Mouse (Mus musculus): ENCODE results near the gene Ihh.

Gene Ihh

GRCm38 (mm10) chr1:74941651-74942360 lies 9.7 kb downstream of the Ihh start:
- no peak for DNase-seq

GRCm38 (mm10) chr1:74939762-74940161 lies 11.7 kb downstream of the Ihh start:
- no peak for DNase-seq

- no peak for DNase-seq
Observed at GRCm38 (mm10) chr1:74936221-74936830, 15.1 kb downstream of the Ihh start.

- no peak for DNase-seq
Observed at GRCm38 (mm10) chr1:74935402-74935801, 16.1 kb downstream of the Ihh start, which contains the start of gene Cfap65. TSS of gene Cfap65 (minus strand) at chr1:74935599.

- no peak for DNase-seq
Observed at GRCm38 (mm10) chr1:74927621-74928296, 23.7 kb downstream of the Ihh start.

- no peak for DNase-seq
Observed at GRCm38 (mm10) chr1:74926721-74927120, 24.8 kb downstream of the Ihh start.

- no peak for DNase-seq
Observed at GRCm38 (mm10) chr1:74924464-74924863, 27.0 kb downstream of the Ihh start.

- no peak for DNase-seq
Observed at GRCm38 (mm10) chr1:74915706-74916105, 35.8 kb downstream of the Ihh start.

GRCm38 (mm10) chr1:74902191-74902590 lies 49.3 kb downstream of the Ihh start:
- no peak for DNase-seq

GRCm38 (mm10) chr1:74901686-74902085 lies 49.8 kb downstream of the Ihh start:
- peak; percentile 25 for DNase-seq

- no peak for DNase-seq
Observed at GRCm38 (mm10) chr1:74900341-74901285, 50.9 kb downstream of the Ihh start.

- DNase-seq, result no peak
Observed at GRCm38 (mm10) chr1:74898656-74899431, 52.6 kb downstream of the Ihh start.

GRCm38 (mm10) chr1:74897976-74898375 lies 53.5 kb downstream of the Ihh start:
- DNase-seq, result no peak

Data from thymus, postnatal 25 days (tissue).